Mouse (Mus musculus): ENCODE data around the gene Mpp4. TPM values are rescaled to one million over a fixed set of nuclear protein-coding genes. Genes with fewer than 3 reads are reported as not detected.

The Mpp4 gene
- polyA plus RNA-seq (2011; ENCODE audit: insufficient read depth, insufficient read length, low replicate concordance, missing spikeins), result 0.72 and 1.4 TPM in 2 replicates

GRCm38 (mm10) chr1:59163030-59163461 lies at the start of gene Mpp4:
Gene Mpp4, minus strand, starts transcription at chr1:59163389.
- no peak within 1 kb of the TSS for H3K27ac ChIP-seq (ENCODE audit: control insufficient read depth, insufficient read depth, low read depth, low read length, poor library complexity)
- no peaks in the 10 kb centered on the region for H3K4me1 ChIP-seq (ENCODE audit: control insufficient read depth, insufficient read depth, low read length)
- H3K4me3 ChIP-seq (replicated peaks; ENCODE audit: control insufficient read depth, low read depth, low read length), result no peak within 1 kb of the TSS
- WGBS, result 7% methylated on average over 12 of the region's 12 CpGs
- TF ChIP-seq POLR2A (IDR thresholded peaks at IDR 0.05; ENCODE audit: borderline replicate concordance, control insufficient read depth, low read depth, low read length), result no peak

- H3K27ac ChIP-seq (ENCODE audit: control insufficient read depth, insufficient read depth, low read depth, low read length, poor library complexity), result no peak overlapping the region
- TF ChIP-seq POLR2A (IDR thresholded peaks at IDR 0.05; ENCODE audit: borderline replicate concordance, control insufficient read depth, low read depth, low read length), result no peak
- TF ChIP-seq CTCF (IDR thresholded peaks at IDR 0.05; ENCODE audit: control insufficient read depth, insufficient read depth, low read length), result no peak
- H3K4me1 ChIP-seq (ENCODE audit: control insufficient read depth, insufficient read depth, low read length), result no peaks in the 10 kb centered on the region
- WGBS, result no CpG with 5 or more reads among the region's 1 CpGs
- H3K4me3 ChIP-seq (replicated peaks; ENCODE audit: control insufficient read depth, low read depth, low read length), result no peak overlapping the region
Observed at GRCm38 (mm10) chr1:59212951-59213350, 49.8 kb upstream of the Mpp4 start.

GRCm38 (mm10) chr1:59212076-59212779 lies 49.0 kb upstream of the Mpp4 start:
- TF ChIP-seq POLR2A (IDR thresholded peaks at IDR 0.05; ENCODE audit: borderline replicate concordance, control insufficient read depth, low read depth, low read length), result no peak
- TF ChIP-seq CTCF (IDR thresholded peaks at IDR 0.05; ENCODE audit: control insufficient read depth, insufficient read depth, low read length), result no peak
- Histone ChIP-seq H3K27ac (ENCODE audit: control insufficient read depth, insufficient read depth, low read depth, low read length, poor library complexity) (no peak overlapping the region), H3K4me3 (replicated peaks; ENCODE audit: control insufficient read depth, low read depth, low read length) (no peak overlapping the region), H3K4me1 (ENCODE audit: control insufficient read depth, insufficient read depth, low read length) (no peaks in the 10 kb centered on the region)
- 76% methylated on average over 5 of the region's 5 CpGs for WGBS

- WGBS, result 87% methylated on average over 4 of the region's 4 CpGs
- no peak overlapping the region for H3K27ac ChIP-seq (ENCODE audit: control insufficient read depth, insufficient read depth, low read depth, low read length, poor library complexity)
- no peak overlapping the region for H3K4me3 ChIP-seq (replicated peaks; ENCODE audit: control insufficient read depth, low read depth, low read length)
- no peaks in the 10 kb centered on the region for H3K4me1 ChIP-seq (ENCODE audit: control insufficient read depth, insufficient read depth, low read length)
- no peak for TF ChIP-seq POLR2A (IDR thresholded peaks at IDR 0.05; ENCODE audit: borderline replicate concordance, control insufficient read depth, low read depth, low read length)
- no peak for TF ChIP-seq CTCF (IDR thresholded peaks at IDR 0.05; ENCODE audit: control insufficient read depth, insufficient read depth, low read length)
Observed at GRCm38 (mm10) chr1:59211651-59212050, 48.5 kb upstream of the Mpp4 start.

GRCm38 (mm10) chr1:59208331-59208730 lies 45.1 kb upstream of the Mpp4 start:
- no peak overlapping the region for H3K27ac ChIP-seq (ENCODE audit: control insufficient read depth, insufficient read depth, low read depth, low read length, poor library complexity)
- 87% methylated on average over 1 of the region's 1 CpGs for WGBS

GRCm38 (mm10) chr1:59204489-59204888 lies 41.3 kb upstream of the Mpp4 start:
- no peak overlapping the region for H3K27ac ChIP-seq (ENCODE audit: control insufficient read depth, insufficient read depth, low read depth, low read length, poor library complexity)
- 84% methylated on average over 1 of the region's 1 CpGs for WGBS
- no peak overlapping the region for H3K4me3 ChIP-seq (replicated peaks; ENCODE audit: control insufficient read depth, low read depth, low read length)
- H3K4me1 ChIP-seq (ENCODE audit: control insufficient read depth, insufficient read depth, low read length), result no peaks in the 10 kb centered on the region
- TF ChIP-seq CTCF (IDR thresholded peaks at IDR 0.05; ENCODE audit: control insufficient read depth, insufficient read depth, low read length) (no peak), POLR2A (IDR thresholded peaks at IDR 0.05; ENCODE audit: borderline replicate concordance, control insufficient read depth, low read depth, low read length) (no peak)

More at GRCm38 (mm10) chr1:59208331-59208730, 45.1 kb upstream of the Mpp4 start:
- Histone ChIP-seq H3K4me1 (ENCODE audit: control insufficient read depth, insufficient read depth, low read length) (no peaks in the 10 kb centered on the region), H3K4me3 (replicated peaks; ENCODE audit: control insufficient read depth, low read depth, low read length) (no peak overlapping the region)
- TF ChIP-seq POLR2A (IDR thresholded peaks at IDR 0.05; ENCODE audit: borderline replicate concordance, control insufficient read depth, low read depth, low read length) (no peak), CTCF (IDR thresholded peaks at IDR 0.05; ENCODE audit: control insufficient read depth, insufficient read depth, low read length) (no peak)

- no peak overlapping the region for H3K27ac ChIP-seq (ENCODE audit: control insufficient read depth, insufficient read depth, low read depth, low read length, poor library complexity)
- WGBS, result 93% methylated on average over 10 of the region's 10 CpGs
Observed at GRCm38 (mm10) chr1:59202367-59202766, 39.2 kb upstream of the Mpp4 start.

GRCm38 (mm10) chr1:59201561-59201960 lies 38.4 kb upstream of the Mpp4 start:
- TF ChIP-seq POLR2A (IDR thresholded peaks at IDR 0.05; ENCODE audit: borderline replicate concordance, control insufficient read depth, low read depth, low read length) (no peak), CTCF (IDR thresholded peaks at IDR 0.05; ENCODE audit: control insufficient read depth, insufficient read depth, low read length) (no peak)
- H3K27ac ChIP-seq (ENCODE audit: control insufficient read depth, insufficient read depth, low read depth, low read length, poor library complexity), result no peak overlapping the region
- 85% methylated on average over 1 of the region's 1 CpGs for WGBS
- H3K4me3 ChIP-seq (replicated peaks; ENCODE audit: control insufficient read depth, low read depth, low read length), result no peak overlapping the region
- H3K4me1 ChIP-seq (ENCODE audit: control insufficient read depth, insufficient read depth, low read length), result no peaks in the 10 kb centered on the region

More at GRCm38 (mm10) chr1:59202367-59202766, 39.2 kb upstream of the Mpp4 start:
- no peaks in the 10 kb centered on the region for H3K4me1 ChIP-seq (ENCODE audit: control insufficient read depth, insufficient read depth, low read length)
- no peak overlapping the region for H3K4me3 ChIP-seq (replicated peaks; ENCODE audit: control insufficient read depth, low read depth, low read length)
- TF ChIP-seq POLR2A (IDR thresholded peaks at IDR 0.05; ENCODE audit: borderline replicate concordance, control insufficient read depth, low read depth, low read length), result no peak
- TF ChIP-seq CTCF (IDR thresholded peaks at IDR 0.05; ENCODE audit: control insufficient read depth, insufficient read depth, low read length), result no peak
